Comparison of ENCODE assay signal across 8 mouse cellular contexts in genomic region chr1:42693852-42694251, GRCm38 (mm10). TPM values are rescaled to one million over a fixed set of nuclear protein-coding genes. Genes with fewer than 3 reads are reported as not detected.
DNase-seq lines count a peak whose midpoint lies in the region; ATAC-seq and TF ChIP-seq lines count a peak whose summit lies in the region.

No protein-coding gene starts in this region.

- under 1% methylated on average over 22 of the region's 22 CpGs for whole genome bisulfite sequencing in forebrain, embryonic 12.5 days
- under 1% methylated on average over 22 of the region's 22 CpGs for WGBS in kidney, embryonic 15.5 days
- WGBS in midbrain, embryonic 11.5 days, result 0% methylated on average over 22 of the region's 22 CpGs
- 5% methylated on average over 22 of the region's 22 CpGs for WGBS in thymus, adult 2 months

- TF ChIP-seq CTCF in thymus, adult 2 months (IDR thresholded peaks at IDR 0.05; ENCODE audit: borderline replicate concordance, control insufficient read depth, extremely low read depth, insufficient read depth, low read length, poor library complexity), result no peak

- H3K4me1 ChIP-seq in forebrain, embryonic 12.5 days, result peaks cover 16% of the 10 kb centered on the region
- peaks cover 52% of the 10 kb centered on the region for H3K4me1 ChIP-seq in kidney, embryonic 15.5 days
- peaks cover 16% of the 10 kb centered on the region for H3K4me1 ChIP-seq in midbrain, embryonic 11.5 days (ENCODE audit: control insufficient read depth, insufficient read depth, low read length)
- H3K4me1 ChIP-seq in thymus, adult 2 months (replicated peaks; ENCODE audit: control insufficient read depth, insufficient read depth, low read length), result 0 out of 2 replicates have a peak, but pooled peaks cover 4% of the 10 kb centered on the region

- peak overlapping the region; percentile 79 for H3K9ac ChIP-seq in forebrain, embryonic 12.5 days
- peak overlapping the region; percentile 50 for H3K9ac ChIP-seq in kidney, embryonic 15.5 days
- peak overlapping the region; percentile 93 for H3K9ac ChIP-seq in midbrain, embryonic 11.5 days (ENCODE audit: low read length)

- no peak for ATAC-seq in cerebellum, adult (ENCODE audit: insufficient number of reproducible peaks, low FRiP score, low TSS enrichment)
- ATAC-seq in forebrain, embryonic 12.5 days (ENCODE audit: low FRiP score), result peak; percentile 5; the same call in 1 of the 2 replicates
- no peak for ATAC-seq in kidney, embryonic 15.5 days (replicated peaks; ENCODE audit: low FRiP score)
- peak; percentile 4; the same call in 1 of the 2 replicates for ATAC-seq in midbrain, embryonic 11.5 days (ENCODE audit: low FRiP score)

- TF ChIP-seq POLR2A in thymus, adult 2 months (IDR thresholded peaks at IDR 0.05; ENCODE audit: control insufficient read depth, extremely low read depth, insufficient read depth, low read length, poor library complexity), result no peak

- DNase-seq in cerebellum, postnatal 14 days, result peak; percentile 53 to 63
- peak; percentile 63 for DNase-seq in ES-CJ7 (ENCODE audit: low read depth, low spot score)
- peak; percentile 98 for DNase-seq in midbrain, embryonic 11.5 days (ENCODE audit: low spot score, missing footprints)
- DNase-seq in natural killer cell, adult 2 months (ENCODE audit: low spot score in 2 of 2), result no peak
- no peak for DNase-seq in thymus, adult 2 months

- peak overlapping the region; percentile 99 for H3K4me3 ChIP-seq in forebrain, embryonic 12.5 days (replicated peaks)
- H3K4me3 ChIP-seq in kidney, embryonic 15.5 days (replicated peaks), result peak overlapping the region; percentile 57
- H3K4me3 ChIP-seq in midbrain, embryonic 11.5 days (ENCODE audit: low read depth, low read length), result peak overlapping the region; percentile 100
- no peak overlapping the region for H3K4me3 ChIP-seq in thymus, adult 2 months (ENCODE audit: control insufficient read depth, insufficient read depth, low read length)

- H3K27ac ChIP-seq in forebrain, embryonic 12.5 days, result peak overlapping the region; percentile 99
- H3K27ac ChIP-seq in kidney, embryonic 15.5 days, result peak overlapping the region; percentile 85
- H3K27ac ChIP-seq in midbrain, embryonic 11.5 days (ENCODE audit: low read depth, low read length), result peak overlapping the region; percentile 98
- no peak overlapping the region for H3K27ac ChIP-seq in thymus, adult 2 months (ENCODE audit: control insufficient read depth, insufficient read depth, low read length)

- no peaks in the 10 kb centered on the region for H3K9me3 ChIP-seq in forebrain, embryonic 12.5 days
- H3K9me3 ChIP-seq in kidney, embryonic 15.5 days (replicated peaks), result no peaks in the 10 kb centered on the region
- H3K9me3 ChIP-seq in midbrain, embryonic 11.5 days (ENCODE audit: control insufficient read depth, low read length), result no peaks in the 10 kb centered on the region

- peak overlapping the region; percentile 94 for H3K4me2 ChIP-seq in forebrain, embryonic 12.5 days
- peak overlapping the region; percentile 62 for H3K4me2 ChIP-seq in kidney, embryonic 15.5 days
- peak overlapping the region; percentile 97 for H3K4me2 ChIP-seq in midbrain, embryonic 11.5 days

- no peaks in the 10 kb centered on the region; the same call in 1 of the 2 replicates for H3K27me3 ChIP-seq in forebrain, embryonic 12.5 days
- peaks cover 97% of the 10 kb centered on the region for H3K27me3 ChIP-seq in kidney, embryonic 15.5 days
- H3K27me3 ChIP-seq in midbrain, embryonic 11.5 days (ENCODE audit: control insufficient read depth, insufficient read depth, low read length), result no peaks in the 10 kb centered on the region
- peaks cover 42% of the 10 kb centered on the region for H3K27me3 ChIP-seq in thymus, adult 2 months (ENCODE audit: control insufficient read depth, insufficient read depth, low read length)

- peaks cover 17% of the 10 kb centered on the region for H3K36me3 ChIP-seq in forebrain, embryonic 12.5 days (replicated peaks)
- H3K36me3 ChIP-seq in kidney, embryonic 15.5 days, result no peaks in the 10 kb centered on the region
- peaks cover 13% of the 10 kb centered on the region for H3K36me3 ChIP-seq in midbrain, embryonic 11.5 days (ENCODE audit: control insufficient read depth, insufficient read depth, low read length)
- no peaks in the 10 kb centered on the region for H3K36me3 ChIP-seq in thymus, adult 2 months (ENCODE audit: control insufficient read depth, insufficient read depth, low read length)

RNA-seq across cellular contexts. Expression of gene Pou3f3, which starts 1.7 kb away (rescaled TPM):
- 38.2 and 46.0 TPM in 2 replicates for polyA plus RNA-seq in forebrain, embryonic 12.5 days (2016; fragmentation: Nextera tagmentation; extraction: Ambion mirVana)
- 8.9 and 9.2 TPM in 2 replicates for polyA plus RNA-seq in kidney, embryonic 15.5 days (2015; fragmentation: Nextera tagmentation; extraction: Ambion mirVana)
- 26.3 and 27.9 TPM in 2 replicates for polyA plus RNA-seq in midbrain, embryonic 11.5 days (2014; fragmentation: Nextera tagmentation; extraction: Ambion mirVana)
- 0.06 and 0.09 TPM in 2 replicates for polyA plus RNA-seq in thymus, adult 2 months (2012; rRNA removed)

Comparison
In these comparisons a context has a peak if more than half of its experiments do, and no peak if none do; other contexts are left out.
1. DNase-seq: peak in cerebellum, postnatal 14 days (2 of 2), ES-CJ7 (single experiment) and midbrain, embryonic 11.5 days (single experiment); none in natural killer cell, adult 2 months (0 of 2) and thymus, adult 2 months (single experiment).
2. ATAC-seq: peak in forebrain, embryonic 12.5 days (single experiment) and midbrain, embryonic 11.5 days (single experiment); none in cerebellum, adult (single experiment) and kidney, embryonic 15.5 days (single experiment).
3. Peak in every context shown above with its lines, with median percentiles within 50 percentile points of each other: H3K4me2 ChIP-seq and H3K9ac ChIP-seq.